Mouse (Mus musculus): Measurements from ENCODE around the gene Tmem191c. TPM values are rescaled to one million over a fixed set of nuclear protein-coding genes. Genes with fewer than 3 reads are reported as not detected.
"Not testable (repeated sequence)": the region's sequence is repeated elsewhere in the genome, so short reads cannot be mapped to it uniquely, and the experiment has no call there.

The Tmem191c gene
- total RNA-seq (2021), result 100 to 1,000 TPM in 1 of 2 experiments, 10 to 100 TPM in 1; 91.2 to 112 TPM

DNA sequence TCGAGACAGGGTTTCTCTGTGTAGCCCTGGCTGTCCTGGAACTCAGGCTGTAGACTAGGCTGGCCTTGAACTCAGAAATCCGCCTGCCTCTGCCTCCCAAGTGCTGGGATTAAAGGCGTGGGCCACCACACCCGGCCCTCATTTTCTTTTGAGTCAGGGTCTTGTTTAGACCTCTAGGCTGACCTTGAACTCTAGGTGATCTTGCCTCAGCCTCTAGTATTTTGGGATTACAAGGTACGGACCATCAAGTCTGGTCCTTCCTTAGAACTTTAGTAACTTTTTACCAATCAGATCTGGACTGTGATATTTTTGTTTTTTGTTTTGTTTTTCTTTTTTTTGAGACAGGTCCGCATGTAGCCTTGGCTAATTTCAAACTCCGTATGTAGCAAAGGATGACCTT is at the start of gene Tmem191c:
Gene Tmem191c, plus strand, starts transcription at position 357 of the 400 bp plus-strand sequence.
- no peak for DNase-seq

- no peak for DNase-seq
These were observed 49.4 kb upstream of the Tmem191c start for GRCm38 (mm10) chr16:17226496-17226895.

DNA sequence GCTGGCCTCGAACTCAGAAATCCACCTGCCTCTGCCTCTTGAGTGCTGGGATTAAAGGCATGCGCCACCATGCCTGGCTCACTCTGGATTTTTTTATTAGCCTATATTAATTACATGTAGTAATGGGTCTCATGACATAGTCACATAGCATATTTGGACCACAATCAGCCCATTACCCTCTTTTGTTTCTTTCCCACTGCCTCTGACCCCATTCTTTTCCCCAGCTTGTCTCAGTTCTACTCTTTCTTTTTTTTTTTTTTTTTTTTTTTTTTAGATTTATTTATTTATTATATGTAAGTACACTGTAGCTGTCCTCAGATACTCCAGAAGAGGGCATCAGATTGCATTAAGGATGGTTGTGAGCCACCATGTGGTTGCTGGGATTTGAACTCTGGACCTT is 44.4 kb upstream of the Tmem191c start:
- not testable (repeated sequence) for DNase-seq

DNA sequence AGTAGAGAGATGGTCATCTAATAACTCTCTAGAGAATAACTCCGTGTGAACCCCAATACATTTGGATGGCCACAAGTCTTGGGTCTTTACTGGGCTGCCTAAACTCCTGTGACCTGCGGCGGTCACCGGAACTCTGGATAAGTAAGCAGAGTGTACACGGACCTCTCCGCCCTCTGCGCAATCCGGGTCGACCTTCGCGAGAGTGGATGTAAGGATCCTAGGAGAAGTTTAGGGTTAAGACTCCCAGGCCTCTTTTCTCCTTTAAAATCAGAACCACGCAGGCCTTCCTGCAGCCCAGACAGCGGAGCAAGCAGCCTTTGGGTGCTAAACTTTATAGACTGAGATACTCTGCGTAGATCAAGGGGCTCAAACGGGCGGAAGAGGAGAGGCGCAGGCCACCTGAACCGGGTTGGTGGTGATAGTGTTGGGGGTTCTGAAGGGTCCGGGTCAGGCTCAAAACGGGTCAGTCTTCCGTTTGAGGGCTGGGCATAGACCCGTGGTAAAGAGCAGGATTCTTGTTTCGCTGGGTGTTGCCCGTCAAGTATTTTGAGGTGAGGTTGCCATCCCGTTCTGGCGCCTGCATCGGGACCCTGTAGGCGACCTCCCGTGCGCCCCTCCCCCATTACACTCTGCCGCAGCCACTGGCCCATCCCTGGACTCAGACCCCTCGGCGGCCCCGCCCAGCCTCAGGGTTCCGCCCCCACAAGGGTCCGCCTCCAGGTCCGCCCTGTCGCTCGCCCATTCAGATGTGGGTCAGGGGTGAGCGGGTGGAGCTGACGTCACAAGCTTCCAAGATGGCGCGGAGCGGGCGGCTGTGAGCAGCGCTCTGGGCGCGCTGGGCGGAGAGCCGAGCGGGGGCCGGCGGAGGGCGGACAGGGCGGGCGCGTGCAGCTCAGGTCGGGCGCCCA is 42.8 kb upstream of the Tmem191c start, which contains the start of gene Hic2:
Gene Hic2, plus strand, starts transcription at position 779 of the 908 bp plus-strand sequence.
- peak; percentile 89 to 90 for DNase-seq

DNA sequence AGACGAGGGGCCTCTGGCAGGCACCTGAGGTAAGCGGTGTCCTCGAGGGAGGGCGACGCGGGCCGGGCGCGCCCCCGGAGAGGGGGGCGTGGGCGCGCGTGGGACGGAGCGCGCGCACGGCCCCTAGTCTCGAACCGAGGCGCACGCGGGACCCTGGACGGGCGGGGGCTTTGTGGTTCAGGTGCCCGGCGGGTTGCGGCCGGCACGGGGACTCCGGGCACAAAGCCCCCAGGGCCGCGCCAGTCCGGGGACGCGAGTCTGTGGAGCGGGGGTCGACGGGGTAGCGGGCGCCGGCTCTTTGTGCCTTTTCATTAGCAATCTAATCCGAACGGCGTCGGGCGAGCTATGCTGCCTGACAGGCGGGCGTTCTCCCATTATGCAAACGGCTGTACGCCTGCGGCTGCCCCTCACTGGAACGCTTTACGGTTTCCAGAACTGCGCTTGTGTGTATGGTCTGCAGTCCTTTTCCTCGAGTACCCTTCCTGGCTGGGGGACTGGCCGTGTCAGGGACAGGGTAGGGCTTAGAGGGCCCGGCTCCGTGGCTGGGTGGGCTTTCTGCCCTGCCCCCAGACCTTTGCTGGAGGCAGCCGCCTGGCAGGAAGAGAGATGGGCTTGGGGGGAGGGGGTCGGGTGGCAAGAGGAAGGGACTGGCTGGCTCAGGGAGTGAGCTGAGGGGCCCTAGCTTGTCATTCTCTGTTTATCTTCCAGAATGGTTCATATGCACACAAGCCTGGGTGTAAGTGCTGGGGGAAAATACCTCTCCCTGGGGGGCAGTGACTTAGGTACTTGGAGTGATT is 42.0 kb upstream of the Tmem191c start:
- peak; percentile 37 to 49 for DNase-seq

DNA sequence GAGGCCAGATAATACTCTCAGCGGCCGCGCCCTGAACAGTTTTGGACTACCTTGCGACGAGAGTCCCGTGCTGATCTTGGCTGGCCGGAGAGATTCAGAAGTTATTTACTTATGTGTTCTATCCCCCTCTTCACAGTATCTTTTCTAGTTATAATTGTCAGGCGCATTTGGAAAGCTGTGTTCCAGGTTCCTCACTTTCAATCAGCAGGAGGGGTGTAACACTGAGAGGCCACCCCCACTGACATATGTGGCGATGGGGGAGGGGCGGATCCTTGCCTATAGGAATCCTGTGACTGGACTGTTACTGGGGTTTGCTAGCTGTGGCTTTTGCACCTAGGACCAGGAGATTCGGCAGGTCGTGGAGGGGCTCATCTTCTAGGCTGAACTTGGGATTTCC is 41.4 kb upstream of the Tmem191c start:
- DNase-seq, result peak; percentile 18 to 26

DNA sequence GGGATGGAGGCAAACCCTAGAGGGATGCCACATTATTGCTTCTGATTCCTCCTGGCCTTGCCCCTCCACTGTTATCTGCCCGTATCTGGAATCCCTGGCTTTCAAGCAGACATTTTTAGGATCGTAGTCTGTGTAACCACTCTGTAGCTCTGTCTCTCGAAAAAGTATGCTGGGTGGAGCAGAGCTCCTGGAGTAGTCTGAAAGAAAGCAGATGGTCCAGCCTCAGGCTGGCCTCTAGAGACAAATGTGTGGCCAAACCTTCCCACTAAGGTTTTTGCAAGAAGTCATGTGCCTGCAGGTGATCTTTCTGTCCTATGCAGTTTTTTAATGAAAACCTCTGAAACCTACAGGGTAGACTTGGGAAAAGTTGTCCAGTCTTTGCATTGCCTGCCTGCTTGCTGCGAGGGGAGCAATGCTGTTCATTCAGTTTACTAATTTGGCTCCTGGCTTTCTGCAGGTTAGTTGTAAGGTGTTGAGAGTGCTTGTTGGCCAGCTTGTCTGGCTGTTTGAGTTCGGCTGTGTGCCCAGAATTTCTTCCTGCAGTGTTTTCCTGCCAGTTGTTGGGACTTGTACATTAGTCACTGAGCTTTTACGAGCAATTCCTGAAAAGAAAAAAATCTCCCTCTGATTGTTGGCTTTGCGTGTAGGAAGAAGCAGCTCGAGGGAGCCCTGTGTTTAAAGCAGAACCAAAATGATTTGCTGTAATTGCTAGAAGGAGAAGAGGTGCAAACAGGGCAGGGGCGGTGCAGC is 40.8 kb upstream of the Tmem191c start:
- no peak for DNase-seq

DNA sequence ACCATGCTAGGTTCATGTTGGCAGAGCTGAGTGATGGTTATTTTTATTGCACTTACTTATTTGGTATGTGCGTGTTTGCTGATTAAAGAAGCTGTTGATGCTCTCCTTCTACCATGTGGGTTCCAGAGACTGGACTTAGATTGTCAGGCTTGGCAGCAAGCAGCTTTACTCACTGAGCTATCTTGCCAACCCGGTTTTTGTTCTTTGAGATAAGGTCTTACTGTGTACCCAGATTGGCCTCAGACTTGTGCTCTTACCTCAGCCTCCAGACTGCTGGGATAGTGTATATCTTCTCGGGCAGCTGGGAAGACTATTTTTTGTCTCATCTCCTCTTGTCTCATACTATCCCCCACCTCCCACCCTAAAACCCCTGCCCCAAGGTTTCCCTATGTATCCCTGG is 38.2 kb upstream of the Tmem191c start:
- no peak for DNase-seq

DNA sequence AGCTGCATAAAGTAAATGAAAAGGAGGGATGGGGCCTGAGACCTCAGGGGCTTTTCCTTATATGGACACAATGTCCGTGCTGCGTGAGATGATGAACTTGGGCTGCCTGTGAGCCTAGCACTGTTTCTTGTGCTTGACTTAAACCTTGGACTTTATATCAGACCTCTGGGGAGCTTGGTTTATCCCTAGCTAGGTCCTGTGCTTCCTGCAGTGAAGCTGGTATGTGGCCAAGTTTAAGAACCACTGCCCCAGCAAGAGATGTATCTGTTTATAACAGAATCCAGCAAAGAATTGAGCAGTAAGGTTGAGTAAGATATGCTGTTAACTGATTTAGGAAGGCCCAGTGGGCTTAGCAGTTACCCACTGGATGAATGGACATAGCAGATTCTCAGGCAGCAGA is 36.5 kb upstream of the Tmem191c start:
- no peak for DNase-seq

GRCm38 (mm10) chr16:17243731-17244130 is 32.1 kb upstream of the Tmem191c start:
- DNase-seq, result no peak

DNA sequence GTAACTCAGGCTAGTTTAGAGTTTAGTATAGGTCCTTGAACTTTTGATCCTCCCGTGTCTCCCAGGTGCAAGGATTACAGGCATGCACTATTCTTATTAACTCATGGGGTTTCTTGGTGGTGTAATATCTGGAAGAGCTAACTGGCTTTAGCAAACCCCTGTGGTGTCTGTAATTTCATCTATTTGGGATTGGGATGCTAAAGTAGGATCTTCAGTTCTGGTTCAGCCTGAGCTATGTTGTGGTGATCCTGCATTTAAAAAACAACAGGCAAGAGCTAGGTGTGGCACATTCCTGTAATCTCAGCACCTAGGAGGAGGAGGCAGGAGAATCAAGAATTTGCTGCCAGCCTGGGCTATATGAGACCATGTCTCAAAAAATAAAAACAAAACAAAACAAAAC is 30.9 kb upstream of the Tmem191c start:
- no peak for DNase-seq

- DNase-seq, result no peak
These were observed 28.1 kb upstream of the Tmem191c start for GRCm38 (mm10) chr16:17247727-17248126.

- DNase-seq, result no peak
These were observed 26.7 kb upstream of the Tmem191c start for GRCm38 (mm10) chr16:17249135-17249534.

DNA sequence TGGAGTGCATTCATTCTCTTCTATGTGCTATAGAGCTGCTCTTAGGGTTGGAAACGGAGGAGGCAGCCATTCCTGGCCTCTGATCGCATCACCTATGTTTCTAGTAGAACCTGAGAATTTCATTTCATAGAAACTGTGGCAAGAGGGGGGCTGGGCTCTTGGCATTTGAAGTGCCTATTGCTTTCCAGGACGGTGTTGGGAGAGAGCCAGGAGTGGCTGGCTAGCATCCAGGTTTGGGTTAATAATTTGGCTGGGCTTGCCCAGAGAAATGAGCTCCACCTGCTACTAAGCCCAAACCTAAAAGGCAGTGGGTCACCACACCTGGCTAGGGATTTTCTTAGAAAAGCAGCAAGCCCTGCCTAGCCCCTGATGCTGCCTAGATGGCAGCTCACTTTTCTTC is 24.3 kb upstream of the Tmem191c start:
- DNase-seq, result peak in 1 of 2 experiments; percentile 31

DNA sequence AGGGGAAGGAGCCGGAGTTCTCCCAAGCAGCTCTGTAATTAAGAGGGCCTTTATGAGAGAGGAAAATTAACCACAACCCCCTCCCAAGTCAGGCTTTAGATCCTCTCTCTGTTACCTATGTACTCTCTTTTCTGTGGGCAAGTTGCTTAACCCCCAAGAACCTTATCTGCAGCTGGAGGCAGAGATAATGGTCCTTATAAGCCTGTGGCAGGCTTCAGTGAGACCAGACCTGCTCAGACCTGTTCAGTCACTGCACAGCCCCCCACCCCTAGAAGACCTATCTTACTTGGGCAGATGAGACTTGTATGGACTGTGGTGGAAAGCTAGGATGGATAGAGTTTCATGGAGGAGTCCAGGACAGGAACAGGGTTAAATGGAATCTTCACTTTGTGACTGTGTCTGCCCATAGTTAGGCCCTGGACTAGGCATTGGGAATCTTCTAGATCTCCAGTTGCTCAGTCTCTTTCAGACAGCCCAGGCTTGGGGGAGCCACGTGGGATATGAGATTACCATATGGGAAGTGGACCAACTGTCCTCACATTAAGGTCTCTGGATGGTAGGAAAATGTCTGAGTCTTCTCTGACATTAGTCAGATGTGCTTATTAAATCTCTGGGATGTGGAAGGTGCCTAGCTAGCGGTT is 23.7 kb upstream of the Tmem191c start:
- no peak for DNase-seq

GRCm38 (mm10) chr16:17252841-17253240 is 23.0 kb upstream of the Tmem191c start:
- DNase-seq, result no peak

DNA sequence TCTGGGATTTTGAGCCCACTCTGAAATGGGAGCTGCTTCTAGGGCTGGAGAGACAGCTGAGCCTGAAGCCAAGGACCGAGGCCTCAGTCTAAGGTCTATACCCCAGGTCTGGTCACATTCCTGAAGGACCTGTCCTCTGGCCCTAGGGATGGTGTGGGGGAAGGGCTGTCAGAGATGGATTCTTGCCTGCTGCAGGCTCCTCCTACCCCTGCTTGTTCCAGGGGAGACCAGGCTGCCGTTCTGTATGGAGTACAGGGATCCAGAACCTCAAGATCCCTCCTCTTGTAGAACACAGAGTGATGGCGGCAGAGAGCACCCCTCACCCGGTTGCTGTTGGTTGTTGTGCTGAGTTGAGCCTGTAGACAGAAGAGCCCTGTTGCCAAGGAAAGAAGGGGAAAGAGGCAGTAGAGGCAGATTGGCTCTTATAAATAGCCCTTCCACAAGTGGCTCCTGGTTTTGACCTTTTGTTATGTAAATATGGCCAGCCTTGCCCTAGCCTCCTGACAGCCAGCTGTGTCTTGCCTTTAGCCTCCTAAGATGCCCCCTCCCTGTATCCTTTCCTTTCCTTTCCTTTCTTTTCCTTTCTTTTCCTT is 21.8 kb upstream of the Tmem191c start:
- DNase-seq, result no peak

DNA sequence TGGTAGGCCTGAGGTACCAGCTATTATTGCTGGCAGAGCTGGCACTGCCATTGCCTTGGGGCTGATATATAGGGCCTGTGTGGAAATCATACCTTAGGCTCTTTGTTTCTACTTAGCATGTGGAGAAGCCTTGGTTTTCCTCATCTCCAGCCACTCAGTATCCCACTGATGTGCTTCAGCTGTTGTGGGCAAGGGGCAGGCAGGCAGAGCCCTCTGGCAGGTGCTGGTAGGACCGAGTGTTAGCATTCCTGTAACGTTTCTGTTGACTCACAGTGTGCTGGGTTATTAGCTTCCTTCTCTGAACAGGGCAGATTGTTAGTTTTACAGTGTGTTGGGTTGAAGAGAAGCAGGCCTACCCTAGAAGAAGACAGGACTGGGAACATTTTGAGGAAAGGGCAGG is 20.6 kb upstream of the Tmem191c start:
- no peak for DNase-seq

- DNase-seq, result peak in 1 of 2 experiments; percentile 50
These were observed 18.5 kb upstream of the Tmem191c start for GRCm38 (mm10) chr16:17257359-17257821.

DNA sequence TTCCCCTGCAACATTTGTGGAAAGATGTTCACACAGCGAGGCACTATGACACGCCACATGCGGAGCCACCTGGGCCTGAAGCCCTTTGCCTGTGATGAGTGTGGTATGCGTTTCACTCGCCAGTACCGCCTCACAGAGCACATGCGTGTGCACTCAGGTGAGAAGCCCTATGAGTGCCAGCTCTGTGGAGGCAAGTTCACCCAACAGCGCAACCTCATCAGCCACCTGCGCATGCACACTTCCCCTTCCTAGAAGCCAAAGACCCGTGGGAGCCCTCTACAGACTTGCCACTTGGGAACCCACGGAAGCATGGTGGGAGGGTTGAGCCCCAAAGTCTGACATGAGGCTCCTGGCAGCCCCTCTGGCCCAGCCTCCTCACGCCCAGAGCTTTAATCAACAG is 17.0 kb upstream of the Tmem191c start:
- no peak for DNase-seq

DNA sequence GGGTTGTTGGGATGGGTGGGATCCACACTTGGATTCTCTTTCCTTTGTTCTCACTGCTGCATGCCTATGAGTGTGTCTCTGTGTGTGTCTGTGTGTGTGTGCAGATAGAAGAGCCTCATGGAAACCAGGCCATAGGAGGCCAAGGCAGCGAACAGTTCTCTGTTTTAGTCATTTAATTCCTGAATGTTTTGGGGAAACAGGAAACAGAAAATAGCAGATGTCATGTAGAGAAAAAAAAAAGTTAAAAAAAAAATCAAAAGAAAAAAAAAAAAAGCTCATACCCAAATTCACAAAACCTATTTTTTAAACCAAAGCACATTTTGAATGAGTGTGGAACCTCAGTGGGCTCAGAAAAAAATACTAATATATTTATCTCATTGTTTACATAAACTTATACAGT is 14.5 kb upstream of the Tmem191c start:
- no peak for DNase-seq

GRCm38 (mm10) chr16:17266113-17266512 is 9.8 kb upstream of the Tmem191c start:
- no peak for DNase-seq
